Mouse (Mus musculus) cortical plate, adult 2 months (tissue): ENCODE data around the gene Fcho2.

Experiments
- CTCF ChIP-seq: fragments of 200-500 bp; IDR thresholded peaks from 2 replicates; pipeline ENCODE4 v1.5.1; 2011; ENCODE audit warnings: mild to moderate bottlenecking, control low read depth, low read length; ENCODE audit not compliant: insufficient read depth; ENCODE audit errors: extremely low read depth
- POLR2A ChIP-seq: fragments of 200-500 bp; IDR thresholded peaks from 2 replicates; pipeline ENCODE4 v1.6.1; 2011; ENCODE audit warnings: mild to moderate bottlenecking, low read length, control low read depth; ENCODE audit not compliant: insufficient read depth; ENCODE audit errors: extremely low read depth

DNA sequence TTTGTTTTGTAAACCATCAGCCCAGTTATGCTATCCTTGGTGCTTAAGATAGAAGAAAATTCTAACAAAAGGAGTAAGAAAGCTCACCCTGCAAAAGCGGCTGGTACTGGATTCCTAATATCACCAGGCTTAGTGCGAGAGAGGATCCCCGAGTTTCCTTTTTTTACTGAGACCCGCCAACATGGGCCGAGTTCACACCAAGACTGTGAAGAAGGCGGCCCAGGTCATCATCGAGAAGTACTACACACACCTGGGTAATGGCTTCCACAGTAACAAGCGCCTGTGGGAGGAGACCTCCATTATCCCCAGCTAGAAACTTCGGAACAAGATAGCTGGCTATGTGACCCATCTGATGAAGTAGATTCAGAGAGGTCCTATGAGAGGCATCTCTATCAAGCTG is 1.3 kb upstream of the Fcho2 start:
- TF ChIP-seq POLR2A (no peak), CTCF (no peak)
